Mouse (Mus musculus) ES-Bruce4 (cell line): ENCODE data around the gene Gm3417.
"Not testable (repeated sequence)": the region's sequence is repeated elsewhere in the genome, so short reads cannot be mapped to it uniquely, and the experiment has no call there.

ENCODE experiments used
- CTCF ChIP-seq: IDR thresholded peaks from one replicate; pipeline ENCODE4 v1.8.1; 2011; ENCODE audit warnings: low read depth, low read length
- EP300 ChIP-seq: IDR thresholded peaks from 2 replicates; pipeline ENCODE4 v1.6.1; 2011; ENCODE audit warnings: low read depth, low read length; ENCODE audit not compliant: insufficient read depth
- POLR2A ChIP-seq: IDR thresholded peaks from one replicate; pipeline ENCODE4 v1.8.1; 2011; ENCODE audit warnings: low read length; ENCODE audit not compliant: insufficient read depth

- TF ChIP-seq EP300: 0 out of 2 replicates have a peak, but pooled peaks have one; percentile 35
- not testable (repeated sequence) for TF ChIP-seq CTCF, POLR2A
Observed at GRCm38 (mm10) chr17:14935280-14935679, 43.3 kb downstream of the Gm3417 start.
